Mouse (Mus musculus) intestine, embryonic 16.5 days (tissue): ENCODE data around the gene Gm10147. TPM values are rescaled to one million over a fixed set of nuclear protein-coding genes. Genes with fewer than 3 reads are reported as not detected.
"Not testable (repeated sequence)": the region's sequence is repeated elsewhere in the genome, so short reads cannot be mapped to it uniquely, and the experiment has no call there.

Experiments used
- ATAC-seq: fragments of 200-750 bp; cut with Nextera tagmentation; 2 replicates; pipeline ENCODE4 v1.8.0; 2017; ENCODE audit warnings: moderate TSS enrichment, moderate library complexity
- H3K27ac ChIP-seq: fragments of 300-500 bp; sonication (generic); 2 replicates; pipeline ENCODE4 v1.5.1; 2014; ENCODE audit warnings: mild to moderate bottlenecking, low read length
- H3K27me3 ChIP-seq: fragments of 300-500 bp; sonication (generic); replicated peaks from 2 replicates; pipeline ENCODE4 v1.6.1; 2014; ENCODE audit warnings: low read length, control low read depth, mixed read lengths; ENCODE audit not compliant: control insufficient read depth, insufficient read depth
- H3K36me3 ChIP-seq: fragments of 300-500 bp; sonication (generic); 2 replicates; pipeline ENCODE4 v1.6.1; 2014; ENCODE audit warnings: low read length, control low read depth; ENCODE audit not compliant: control insufficient read depth, insufficient read depth
- H3K4me1 ChIP-seq: fragments of 300-500 bp; sonication (generic); 2 replicates; pipeline ENCODE4 v1.6.1; 2014; ENCODE audit warnings: low read length, control low read depth, mixed read lengths; ENCODE audit not compliant: control insufficient read depth, insufficient read depth
- H3K4me2 ChIP-seq: fragments of 300-500 bp; sonication (generic); 2 replicates; pipeline ENCODE4 v1.6.1; 2014; ENCODE audit warnings: low read depth, low read length, control low read depth
- H3K4me3 ChIP-seq: fragments of 300-500 bp; sonication (generic); 2 replicates; pipeline ENCODE4 v1.5.1; 2014; ENCODE audit warnings: mild to moderate bottlenecking, low read length
- H3K9ac ChIP-seq: fragments of 300-500 bp; sonication (generic); 2 replicates; pipeline ENCODE4 v1.6.1; 2014; ENCODE audit warnings: low read depth, low read length
- H3K9me3 ChIP-seq: fragments of 300-500 bp; sonication (generic); 2 replicates; pipeline ENCODE4 v1.6.1; 2016; ENCODE audit warnings: low read length, control low read depth; ENCODE audit not compliant: control insufficient read depth
- WGBS: fragments of 180-500 bp; shearing (Covaris S2); extraction: QIAGEN DNeasy Blood & Tissue Kit; methylation state at CpG from one replicate; pipeline ENCODE4 v1.1.7; 2014; 5-methylcytosine and 5-hydroxymethylcytosine counted together
- microRNA-seq: library from miRNA; unstranded; fragments of <30 nt; microRNA quantifications from one replicate; pipeline ENCODE4, GENCODE M21; 2016
- polyA plus RNA-seq: library from polyadenylated mRNA; unstranded; fragments of >200 nt; fragmentation: Nextera tagmentation; extraction: Ambion mirVana; gene quantifications from 2 replicates; pipeline ENCODE4 v1.2.1, GENCODE M21; 2015

The Gm10147 gene
- not detected in 2 replicates for polyA plus RNA-seq

DNA sequence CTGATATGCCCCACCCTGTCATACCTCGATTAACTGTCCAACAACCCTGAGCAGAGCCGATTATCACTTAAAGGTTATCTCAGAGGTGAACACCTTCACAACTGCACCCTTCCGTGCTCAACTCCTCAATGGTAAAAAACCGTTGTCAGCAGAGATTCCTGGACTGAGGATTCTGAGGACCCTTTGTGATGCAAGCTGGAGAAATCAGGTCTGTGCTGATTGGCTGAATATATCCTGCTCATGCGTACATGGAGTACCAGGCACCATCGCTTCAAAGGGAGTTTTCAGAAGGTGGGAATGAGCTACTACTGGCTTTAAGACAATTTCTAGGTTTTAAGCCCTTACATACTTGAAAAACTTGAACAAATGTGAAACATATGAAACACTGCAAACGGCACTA, at the start of gene Gm10147:
TSS of gene Gm10147 (minus strand) at position 101 of the 400 bp plus-strand sequence.
- not testable (repeated sequence) for H3K9me3 ChIP-seq, H3K36me3 ChIP-seq, H3K4me3 ChIP-seq, H3K27ac ChIP-seq, ATAC-seq, H3K9ac ChIP-seq, H3K27me3 ChIP-seq, H3K4me1 ChIP-seq, H3K4me2 ChIP-seq
- WGBS = no CpG with 5 or more reads among the region's 7 CpGs

Small RNA genes lying within 50 kb of the gene (microRNA-seq; reads per million reads assigned to microRNA genes)
- gene Gm44499 = not detected
